Mouse (Mus musculus) liver, embryonic 15.5 days (tissue): ENCODE results near the gene Pitpnm3. TPM values are rescaled to one million over a fixed set of nuclear protein-coding genes. Genes with fewer than 3 reads are reported as not detected.

Source experiments
- ATAC-seq: fragments of 200-750 bp; cut with Nextera tagmentation; 2 replicates; pipeline ENCODE4 v1.8.0; 2017; ENCODE audit warnings: moderate number of reproducible peaks, mild to moderate bottlenecking, moderate library complexity; ENCODE audit not compliant: insufficient read depth
- H3K27ac ChIP-seq: fragments of 300-500 bp; sonication (generic); replicated peaks from 2 replicates; pipeline ENCODE4 v1.5.1; 2015; ENCODE audit warnings: mild to moderate bottlenecking, inconsistent platforms
- H3K27me3 ChIP-seq: fragments of 300-500 bp; sonication (generic); 2 replicates; pipeline ENCODE4 v1.6.1; 2015; ENCODE audit warnings: mild to moderate bottlenecking, inconsistent platforms
- H3K36me3 ChIP-seq: fragments of 300-500 bp; sonication (generic); replicated peaks from 2 replicates; pipeline ENCODE4 v1.6.1; 2015; ENCODE audit warnings: moderate library complexity, mild to moderate bottlenecking, inconsistent platforms
- H3K4me1 ChIP-seq: fragments of 300-500 bp; sonication (generic); replicated peaks from 2 replicates; pipeline ENCODE4 v1.6.1; 2015; ENCODE audit warnings: inconsistent platforms
- H3K4me2 ChIP-seq: fragments of 300-500 bp; sonication (generic); 2 replicates; pipeline ENCODE4 v1.6.1; 2015; ENCODE audit warnings: moderate library complexity, mild to moderate bottlenecking, inconsistent platforms
- H3K4me3 ChIP-seq: fragments of 300-500 bp; sonication (generic); replicated peaks from 2 replicates; pipeline ENCODE4 v1.5.1; 2015; ENCODE audit warnings: mild to moderate bottlenecking, inconsistent platforms
- H3K9ac ChIP-seq: fragments of 300-500 bp; sonication (generic); 2 replicates; pipeline ENCODE4 v1.6.1; 2015; ENCODE audit warnings: moderate library complexity, mild to moderate bottlenecking, inconsistent platforms
- H3K9me3 ChIP-seq: fragments of 300-500 bp; sonication (generic); replicated peaks from 2 replicates; pipeline ENCODE4 v1.6.1; 2016; ENCODE audit warnings: inconsistent platforms
- WGBS: fragments of 180-500 bp; shearing (Covaris S2); methylation state at CpG from one replicate; pipeline ENCODE4 v1.1.7; 2015; ENCODE audit warnings: mixed read lengths; ENCODE audit not compliant: insufficient replicate concordance; 5-methylcytosine and 5-hydroxymethylcytosine counted together
- polyA plus RNA-seq: library from polyadenylated mRNA; unstranded; fragments of >200 nt; fragmentation: Nextera tagmentation; extraction: Ambion mirVana; gene quantifications from 2 replicates; pipeline ENCODE4 v1.2.1, GENCODE M21; 2015

Gene Pitpnm3
- polyA plus RNA-seq, 1 experiment from 2014 or later, result not detected

GRCm38 (mm10) chr11:72123531-72123930 lies 12.0 kb downstream of the Pitpnm3 start:
- Histone ChIP-seq H3K4me1 (no peaks in the 10 kb centered on the region), H3K9ac (no peak overlapping the region), H3K4me3 (no peak overlapping the region), H3K4me2 (no peak overlapping the region), H3K27ac (no peak overlapping the region), H3K9me3 (no peaks in the 10 kb centered on the region), H3K36me3 (no peaks in the 10 kb centered on the region), H3K27me3 (no peaks in the 10 kb centered on the region)
- ATAC-seq, result no peak
- WGBS, result 60% methylated on average over 4 of the region's 4 CpGs

GRCm38 (mm10) chr11:72120354-72120753 lies 15.2 kb downstream of the Pitpnm3 start:
- Histone ChIP-seq H3K4me1 (no peaks in the 10 kb centered on the region), H3K36me3 (no peaks in the 10 kb centered on the region), H3K27me3 (no peaks in the 10 kb centered on the region), H3K9ac (no peak overlapping the region), H3K4me2 (no peak overlapping the region), H3K9me3 (no peaks in the 10 kb centered on the region), H3K27ac (no peak overlapping the region), H3K4me3 (no peak overlapping the region)
- ATAC-seq, result no peak
- 69% methylated on average over 6 of the region's 6 CpGs for WGBS

- ATAC-seq, result no peak
- no peaks in the 10 kb centered on the region for H3K9me3 ChIP-seq
- no peak overlapping the region for H3K27ac ChIP-seq
- H3K4me3 ChIP-seq, result no peak overlapping the region
- H3K4me1 ChIP-seq, result no peaks in the 10 kb centered on the region
- H3K9ac ChIP-seq, result no peak overlapping the region
- H3K36me3 ChIP-seq, result no peaks in the 10 kb centered on the region
- H3K4me2 ChIP-seq, result no peak overlapping the region
- H3K27me3 ChIP-seq, result no peaks in the 10 kb centered on the region
- WGBS, result 64% methylated on average over 3 of the region's 3 CpGs
Measured at GRCm38 (mm10) chr11:72118630-72119029, 16.9 kb downstream of the Pitpnm3 start.

- H3K9ac ChIP-seq, result no peak overlapping the region
- H3K27ac ChIP-seq, result no peak overlapping the region
- H3K36me3 ChIP-seq, result no peaks in the 10 kb centered on the region
- H3K27me3 ChIP-seq, result no peaks in the 10 kb centered on the region
- no peak for ATAC-seq
- WGBS, result 46% methylated on average over 4 of the region's 4 CpGs
- no peak overlapping the region for H3K4me2 ChIP-seq
- no peak overlapping the region for H3K4me3 ChIP-seq
- H3K9me3 ChIP-seq, result no peaks in the 10 kb centered on the region
- H3K4me1 ChIP-seq, result no peaks in the 10 kb centered on the region
Measured at GRCm38 (mm10) chr11:72113296-72113695, 22.3 kb downstream of the Pitpnm3 start.

GRCm38 (mm10) chr11:72110726-72111125 lies 24.9 kb downstream of the Pitpnm3 start:
- H3K4me3 ChIP-seq, result no peak overlapping the region
- H3K9ac ChIP-seq, result no peak overlapping the region
- no peak for ATAC-seq
- no peak overlapping the region for H3K4me2 ChIP-seq
- no peak overlapping the region for H3K27ac ChIP-seq
- no peaks in the 10 kb centered on the region for H3K27me3 ChIP-seq
- 34% methylated on average over 3 of the region's 3 CpGs for WGBS
- no peaks in the 10 kb centered on the region for H3K4me1 ChIP-seq
- H3K9me3 ChIP-seq, result no peaks in the 10 kb centered on the region
- H3K36me3 ChIP-seq, result no peaks in the 10 kb centered on the region

- Histone ChIP-seq H3K4me2 (no peak overlapping the region), H3K4me1 (no peaks in the 10 kb centered on the region), H3K9me3 (no peaks in the 10 kb centered on the region), H3K27ac (no peak overlapping the region), H3K36me3 (no peaks in the 10 kb centered on the region), H3K9ac (no peak overlapping the region), H3K4me3 (no peak overlapping the region), H3K27me3 (no peaks in the 10 kb centered on the region)
- 55% methylated on average over 8 of the region's 8 CpGs for WGBS
- ATAC-seq, result no peak
Measured at GRCm38 (mm10) chr11:72104223-72104622, 31.4 kb downstream of the Pitpnm3 start.

- Histone ChIP-seq H3K4me2 (no peak overlapping the region), H3K4me3 (no peak overlapping the region), H3K27ac (no peak overlapping the region), H3K27me3 (no peaks in the 10 kb centered on the region), H3K36me3 (no peaks in the 10 kb centered on the region), H3K9ac (no peak overlapping the region), H3K4me1 (no peaks in the 10 kb centered on the region), H3K9me3 (no peaks in the 10 kb centered on the region)
- ATAC-seq, result no peak
- 38% methylated on average over 7 of the region's 7 CpGs for WGBS
Measured at GRCm38 (mm10) chr11:72103530-72103929, 32.0 kb downstream of the Pitpnm3 start.

GRCm38 (mm10) chr11:72100996-72101395 lies 34.6 kb downstream of the Pitpnm3 start:
- Histone ChIP-seq H3K27ac (no peak overlapping the region), H3K4me3 (no peak overlapping the region), H3K4me2 (no peak overlapping the region), H3K9me3 (no peaks in the 10 kb centered on the region), H3K27me3 (no peaks in the 10 kb centered on the region), H3K36me3 (no peaks in the 10 kb centered on the region), H3K4me1 (no peaks in the 10 kb centered on the region), H3K9ac (no peak overlapping the region)
- no peak for ATAC-seq
- WGBS, result 60% methylated on average over 4 of the region's 4 CpGs

- H3K36me3 ChIP-seq, result no peaks in the 10 kb centered on the region
- H3K4me2 ChIP-seq, result no peak overlapping the region
- no peak for ATAC-seq
- WGBS, result 55% methylated on average over 4 of the region's 4 CpGs
- no peaks in the 10 kb centered on the region for H3K9me3 ChIP-seq
- no peak overlapping the region for H3K4me3 ChIP-seq
- no peaks in the 10 kb centered on the region for H3K27me3 ChIP-seq
- H3K27ac ChIP-seq, result no peak overlapping the region
- no peaks in the 10 kb centered on the region for H3K4me1 ChIP-seq
- H3K9ac ChIP-seq, result no peak overlapping the region
Measured at GRCm38 (mm10) chr11:72099181-72099580, 36.4 kb downstream of the Pitpnm3 start.

GRCm38 (mm10) chr11:72098027-72098426 lies 37.6 kb downstream of the Pitpnm3 start:
- Histone ChIP-seq H3K4me3 (no peak overlapping the region), H3K9me3 (no peaks in the 10 kb centered on the region), H3K9ac (no peak overlapping the region), H3K27me3 (no peaks in the 10 kb centered on the region), H3K4me1 (no peaks in the 10 kb centered on the region), H3K4me2 (no peak overlapping the region), H3K27ac (no peak overlapping the region), H3K36me3 (no peaks in the 10 kb centered on the region)
- no peak for ATAC-seq
- WGBS, result 62% methylated on average over 3 of the region's 3 CpGs

- no peaks in the 10 kb centered on the region for H3K27me3 ChIP-seq
- H3K27ac ChIP-seq, result no peak overlapping the region
- H3K4me3 ChIP-seq, result no peak overlapping the region
- H3K4me2 ChIP-seq, result no peak overlapping the region
- H3K9me3 ChIP-seq, result no peaks in the 10 kb centered on the region
- ATAC-seq, result no peak
- WGBS, result 39% methylated on average over 3 of the region's 3 CpGs
- no peaks in the 10 kb centered on the region for H3K36me3 ChIP-seq
- no peak overlapping the region for H3K9ac ChIP-seq
- H3K4me1 ChIP-seq, result no peaks in the 10 kb centered on the region
Measured at GRCm38 (mm10) chr11:72095994-72096393, 39.6 kb downstream of the Pitpnm3 start.

GRCm38 (mm10) chr11:72094442-72094841 lies 41.1 kb downstream of the Pitpnm3 start:
- Histone ChIP-seq H3K9ac (no peak overlapping the region), H3K27me3 (no peaks in the 10 kb centered on the region), H3K4me2 (no peak overlapping the region), H3K36me3 (no peaks in the 10 kb centered on the region), H3K4me1 (no peaks in the 10 kb centered on the region), H3K27ac (no peak overlapping the region), H3K9me3 (no peaks in the 10 kb centered on the region), H3K4me3 (no peak overlapping the region)
- WGBS, result 59% methylated on average over 7 of the region's 7 CpGs
- ATAC-seq, result no peak
